Mouse (Mus musculus): ENCODE results near the gene Pdcd2l. TPM values are rescaled to one million over a fixed set of nuclear protein-coding genes. Genes with fewer than 3 reads are reported as not detected.

Gene Pdcd2l
- 10 to 100 TPM; 23.2 TPM for total RNA-seq (2021)
- long read RNA-seq, experiment 1, transcript Pdcd2l-201 (7 exons, 1,295 nt), result major isoform, 26 of 73 reads
- long read RNA-seq, experiment 1, partial matches to known transcripts, result 45 of 73 reads
- long read RNA-seq, experiment 1, other reads (novel, unspliced or antisense), result 2 of 73 reads
- long read RNA-seq, experiment 2, transcript Pdcd2l-201 (7 exons, 1,295 nt), result major isoform, 15 of 29 reads
- long read RNA-seq, experiment 2, partial matches to known transcripts, result 9 of 29 reads
- long read RNA-seq, experiment 2, other reads (novel, unspliced or antisense), result 5 of 29 reads

- DNase-seq, result peak; percentile 96
Observed at GRCm38 (mm10) chr7:34196132-34197128, at the start of gene Pdcd2l. Pdcd2l (minus strand) TSS chr7:34196661.

DNA sequence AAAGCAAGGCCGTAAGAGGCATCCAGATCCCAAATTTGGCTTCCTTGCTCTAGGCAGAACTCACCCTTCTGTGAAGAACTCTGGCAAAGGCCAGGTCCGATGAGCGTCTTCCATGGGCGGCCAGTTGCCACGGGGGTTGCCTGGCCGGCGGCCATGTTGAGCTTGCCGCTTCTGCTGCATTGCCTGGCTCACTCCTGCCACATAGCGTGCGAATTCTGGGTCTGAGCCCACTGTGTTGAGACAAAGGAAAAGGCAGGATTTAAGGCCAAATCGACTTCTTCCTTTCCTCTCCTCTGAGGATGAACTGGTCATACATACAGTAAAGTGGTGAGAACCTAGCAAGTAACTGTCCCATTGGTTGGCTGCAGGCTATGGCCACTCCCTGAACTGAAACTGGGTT, 45.7 kb upstream of the Pdcd2l start:
- no peak for DNase-seq

DNA sequence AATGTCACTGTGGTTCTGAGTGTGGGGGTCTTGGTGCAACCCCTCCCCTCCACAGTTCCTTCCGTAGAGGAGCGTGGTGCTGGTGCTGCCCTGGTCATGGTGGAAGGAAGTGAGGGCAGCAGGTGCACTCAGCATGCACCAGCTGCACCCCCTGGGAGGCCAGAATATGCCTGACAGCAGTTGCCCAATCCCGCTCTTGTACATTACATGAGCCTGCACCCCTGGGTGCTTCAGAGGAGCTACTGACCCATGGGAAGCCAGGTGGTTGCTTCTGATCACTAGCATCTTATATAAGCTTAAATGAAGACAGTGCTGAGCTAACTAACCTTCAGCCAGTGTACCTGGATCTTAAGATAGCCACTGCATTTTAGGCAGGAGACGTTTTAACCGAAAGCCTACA, 41.6 kb upstream of the Pdcd2l start:
- no peak for DNase-seq

DNA sequence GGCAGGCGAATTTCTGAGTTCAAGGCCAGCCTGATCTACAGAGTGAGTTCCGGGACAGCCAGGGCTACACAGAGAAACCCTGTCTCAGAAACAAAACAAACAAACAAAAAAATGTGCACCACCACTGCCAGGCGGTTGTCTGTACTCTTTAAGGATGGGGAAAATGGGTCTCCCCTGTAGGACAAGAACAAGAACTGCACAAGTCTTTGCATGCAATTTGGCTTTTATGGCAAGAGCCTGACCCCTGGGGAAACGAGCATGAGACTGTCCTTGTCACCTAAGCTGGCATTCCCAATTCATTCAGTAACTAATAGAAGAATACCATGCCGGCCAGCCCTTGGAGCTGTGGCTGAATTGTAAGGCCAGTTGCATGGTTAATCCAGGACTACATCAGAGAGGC, 39.1 kb upstream of the Pdcd2l start:
- DNase-seq, result no peak

DNA sequence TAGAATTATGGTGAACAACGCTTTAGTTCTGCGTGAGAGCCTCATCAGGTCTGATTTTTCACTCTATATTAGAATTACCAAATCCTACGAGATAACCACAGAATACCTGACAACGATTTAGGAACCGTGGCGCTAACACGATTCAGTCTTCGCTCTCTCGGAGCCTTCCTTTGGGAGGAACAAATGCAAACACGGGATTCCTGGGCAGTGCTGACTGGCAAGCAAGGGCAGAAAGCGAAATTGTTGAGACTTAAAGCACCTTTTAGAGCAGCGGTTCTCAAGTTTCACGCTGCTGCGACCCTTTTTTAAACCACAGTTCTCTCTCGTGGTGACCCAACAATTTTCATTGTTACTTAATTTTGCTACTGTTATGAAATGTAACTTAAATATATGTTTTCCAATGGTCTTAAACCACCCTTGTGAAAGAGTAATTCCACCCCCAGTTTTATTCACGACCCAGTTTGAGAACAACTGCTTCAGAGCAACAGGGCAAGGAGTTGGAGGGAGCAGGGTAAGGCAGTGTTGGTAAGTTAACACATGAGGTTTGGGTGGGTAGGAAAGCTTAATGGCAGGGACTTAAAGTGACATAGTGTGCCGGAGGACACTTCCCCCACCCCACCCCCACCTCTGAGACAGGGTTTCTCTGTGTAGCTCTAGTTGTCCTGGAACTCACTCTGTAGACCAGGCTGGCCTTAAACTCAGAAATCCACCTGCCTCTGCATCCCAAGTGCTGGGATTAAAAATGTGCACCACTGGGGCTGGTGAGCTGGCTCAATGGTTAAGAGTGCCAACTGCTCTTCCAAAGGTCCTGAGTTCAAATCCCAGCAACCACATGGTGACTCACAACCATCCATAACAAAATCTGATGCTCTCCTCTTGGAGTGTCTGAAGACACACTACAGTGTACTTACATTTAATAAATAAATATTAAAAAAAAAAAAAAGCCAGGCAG, 38.4 kb upstream of the Pdcd2l start:
- DNase-seq, result no peak

GRCm38 (mm10) chr7:34233909-34234609, 37.6 kb upstream of the Pdcd2l start:
- peak; percentile 99 for DNase-seq

- no peak for DNase-seq
Observed at GRCm38 (mm10) chr7:34232785-34233725, 36.6 kb upstream of the Pdcd2l start.

- DNase-seq, result peak; percentile 90
Observed at GRCm38 (mm10) chr7:34230116-34230515, 33.7 kb upstream of the Pdcd2l start, which contains the start of gene Gpi1. Gpi1 (minus strand) TSS chr7:34230336.

GRCm38 (mm10) chr7:34229691-34230111, 33.2 kb upstream of the Pdcd2l start:
- DNase-seq, result peak; percentile 63

DNA sequence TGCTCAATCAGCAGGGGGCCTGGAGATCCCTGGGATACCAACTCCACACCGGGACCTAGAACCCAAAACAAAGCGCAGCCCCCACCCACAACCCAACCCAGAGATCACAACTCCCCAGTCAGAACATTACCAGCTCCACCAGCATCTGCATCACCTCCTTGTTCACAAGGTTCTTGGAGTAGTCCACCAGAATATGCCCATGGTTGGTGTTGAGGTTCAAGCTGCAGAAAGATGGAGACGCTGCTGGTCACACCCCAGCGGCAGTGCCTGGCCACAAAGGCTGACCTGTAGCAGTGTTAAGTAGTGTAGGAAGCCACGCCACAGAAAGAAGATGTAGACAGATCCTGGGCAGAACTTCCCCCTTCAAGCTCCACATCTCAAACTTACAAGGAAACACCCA, 32.7 kb upstream of the Pdcd2l start:
- DNase-seq, result no peak

GRCm38 (mm10) chr7:34228641-34229040, 32.2 kb upstream of the Pdcd2l start:
- DNase-seq, result peak; percentile 71

DNA sequence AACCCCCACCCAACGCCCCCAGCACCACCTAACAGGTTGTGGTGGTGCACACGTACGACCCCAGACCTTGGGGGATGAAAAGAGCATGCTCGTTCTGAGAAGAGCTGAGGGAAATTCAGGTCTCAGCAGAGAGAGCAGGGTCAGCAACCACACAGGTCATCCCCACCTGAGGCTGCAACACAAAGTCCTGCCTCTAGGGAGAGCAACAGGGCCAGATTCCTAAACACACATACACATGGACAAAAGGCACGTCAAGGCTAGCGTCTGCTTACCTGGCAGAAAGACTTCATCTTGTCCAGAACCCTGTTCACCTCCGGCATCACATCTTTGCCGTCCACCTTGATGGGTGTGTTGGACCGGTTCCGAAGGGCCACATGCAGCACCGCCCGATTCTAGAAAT, 30.4 kb upstream of the Pdcd2l start:
- no peak for DNase-seq

DNA sequence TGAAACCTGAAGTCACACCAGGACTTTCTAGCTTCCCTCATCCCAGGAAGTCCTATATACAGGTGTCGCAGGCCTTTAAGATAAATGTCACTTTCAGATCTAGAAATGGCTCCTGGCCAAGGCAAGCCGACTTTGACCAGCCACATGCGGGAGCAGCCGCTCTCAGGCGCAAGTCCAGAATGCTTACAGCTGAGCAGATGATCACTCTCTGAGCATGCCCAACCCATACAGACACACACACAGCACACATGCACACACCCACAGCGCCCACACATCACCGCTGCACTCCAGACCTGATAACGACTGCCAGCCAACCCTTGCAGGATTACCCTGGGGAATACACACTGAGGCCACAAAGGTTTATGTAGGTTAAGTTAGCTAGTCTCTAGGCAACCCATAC, 29.6 kb upstream of the Pdcd2l start:
- no peak for DNase-seq

DNA sequence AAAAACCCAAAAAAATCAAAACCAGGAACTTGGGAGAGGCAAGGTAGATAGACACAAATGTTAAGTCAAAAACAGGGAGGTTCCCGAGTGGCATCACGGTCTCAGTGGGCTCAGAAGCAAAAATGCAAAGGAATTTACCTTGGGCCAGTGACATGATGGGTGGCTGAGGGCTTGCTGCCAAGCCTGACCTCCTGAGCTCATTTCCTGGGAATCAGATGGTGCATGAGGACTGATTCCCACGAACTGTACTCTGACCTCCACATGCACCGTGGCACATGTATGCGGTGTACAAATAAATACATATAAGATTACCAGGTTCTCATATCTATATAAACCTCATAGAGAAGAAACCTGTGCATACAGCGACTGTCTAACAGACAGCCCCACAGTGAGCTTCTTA, 27.8 kb upstream of the Pdcd2l start:
- DNase-seq, result peak; percentile 28

- no peak for DNase-seq
Observed at GRCm38 (mm10) chr7:34222340-34222739, 25.9 kb upstream of the Pdcd2l start.

GRCm38 (mm10) chr7:34221594-34222250, 25.3 kb upstream of the Pdcd2l start:
- no peak for DNase-seq

- DNase-seq, result no peak
Observed at GRCm38 (mm10) chr7:34218496-34218895, 22.0 kb upstream of the Pdcd2l start.

GRCm38 (mm10) chr7:34216474-34216873, 20.0 kb upstream of the Pdcd2l start:
- DNase-seq, result no peak

DNA sequence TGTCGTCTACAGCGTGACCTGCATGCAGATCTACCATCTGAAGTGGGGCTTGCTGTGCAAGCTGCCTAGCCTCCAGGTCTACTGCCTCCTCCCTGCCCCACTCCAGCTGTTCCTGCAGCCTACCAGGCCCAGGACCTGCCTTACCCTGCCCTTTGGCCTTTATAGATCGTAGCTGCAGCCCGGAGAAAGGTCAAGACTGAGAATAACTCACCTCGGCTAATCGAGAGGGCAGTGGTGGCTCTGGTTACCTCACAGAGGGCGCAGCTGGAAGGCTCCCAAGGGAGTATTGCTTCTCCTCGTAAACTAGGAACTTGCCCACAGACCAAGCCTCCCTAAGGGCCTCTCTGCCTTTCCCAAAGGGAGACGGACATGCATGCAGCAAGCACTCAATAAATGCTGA, 19.0 kb upstream of the Pdcd2l start:
- DNase-seq, result peak; percentile 32

DNA sequence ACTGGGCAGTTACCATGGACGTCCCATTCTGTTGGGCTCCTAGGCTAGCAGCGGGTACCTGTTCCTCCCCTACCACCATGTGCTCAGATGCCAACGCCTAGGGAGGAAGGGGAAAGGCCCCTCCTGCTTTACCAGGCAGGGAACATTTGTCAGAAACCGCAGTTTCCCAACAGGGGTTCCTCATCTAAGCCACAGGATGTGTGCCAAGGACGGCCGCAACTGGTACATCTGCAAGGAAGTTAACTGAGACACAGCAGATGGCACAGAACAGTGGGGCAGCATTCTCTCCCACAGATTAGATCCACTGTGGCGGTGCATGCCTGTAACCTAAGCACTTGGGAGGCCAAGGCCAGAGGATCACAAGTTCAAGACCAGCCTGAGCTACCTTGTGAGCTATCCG, 18.2 kb upstream of the Pdcd2l start:
- DNase-seq, result no peak

All from adrenal gland, postnatal 10 days (tissue).